Mouse (Mus musculus) CH12.LX (cell line): ENCODE results near the gene Idh1.

ENCODE experiments used
- CHD2 ChIP-seq: IDR thresholded peaks from 2 replicates; pipeline ENCODE4 v1.6.1; 2011; ENCODE audit warnings: low read length, improper control_type of control experiment
- CTCF ChIP-seq, 2 experiments: IDR thresholded peaks in 1 of 2; conservative IDR thresholded peaks in 1 of 2; 2 replicates each; pipeline ENCODE4 v1.5.1; 2011 to 2012; ENCODE audit warnings: low read depth in 2 of 2, low read length in 2 of 2, improper control_type of control experiment in 1 of 2, inconsistent platforms in 1 of 2, mild to moderate bottlenecking in 1 of 2, moderate library complexity in 1 of 2
- E2F4 ChIP-seq: IDR thresholded peaks from 2 replicates; pipeline ENCODE4 v1.6.1; 2011; ENCODE audit warnings: low read depth, low read length, improper control_type of control experiment; ENCODE audit not compliant: insufficient replicate concordance
- ETS1 ChIP-seq: conservative IDR thresholded peaks from 2 replicates; pipeline ENCODE4 v1.6.1; 2012; ENCODE audit warnings: low read depth, mild to moderate bottlenecking, inconsistent platforms, low read length, improper control_type of control experiment, moderate library complexity
- MAFK ChIP-seq: IDR thresholded peaks from 2 replicates; pipeline ENCODE4 v1.6.1; 2011; ENCODE audit warnings: low read length, improper control_type of control experiment; ENCODE audit not compliant: insufficient replicate concordance
- MAX ChIP-seq: IDR thresholded peaks from 2 replicates; pipeline ENCODE4 v1.6.1; 2011; ENCODE audit warnings: low read length, improper control_type of control experiment
- MXI1 ChIP-seq: IDR thresholded peaks from 2 replicates; pipeline ENCODE4 v1.6.1; 2011; ENCODE audit warnings: mild to moderate bottlenecking, low read depth, low read length, improper control_type of control experiment
- POLR2A ChIP-seq: IDR thresholded peaks from 2 replicates; pipeline ENCODE4 v1.6.1; 2011; ENCODE audit warnings: low read depth, mild to moderate bottlenecking, improper control_type of control experiment, low read length
- TBP ChIP-seq: conservative IDR thresholded peaks from 2 replicates; pipeline ENCODE4 v1.6.1; 2011; ENCODE audit warnings: low read depth, low read length, improper control_type of control experiment
- TCF12 ChIP-seq: IDR thresholded peaks from 2 replicates; pipeline ENCODE4 v1.6.1; 2014; ENCODE audit warnings: low read depth, mild to moderate bottlenecking, inconsistent platforms, low read length, improper control_type of control experiment
- USF2 ChIP-seq: conservative IDR thresholded peaks from 2 replicates; pipeline ENCODE4 v1.6.1; 2011; ENCODE audit warnings: low read depth, low read length, improper control_type of control experiment
- ZMIZ1 ChIP-seq: IDR thresholded peaks from 2 replicates; pipeline ENCODE4 v1.6.1; 2012; ENCODE audit warnings: low read depth, mild to moderate bottlenecking, inconsistent platforms, low read length, improper control_type of control experiment

- TF ChIP-seq POLR2A: no peak
- no peak for TF ChIP-seq TCF12
- TF ChIP-seq CTCF (conservative IDR thresholded peaks at IDR 0.05 in 1 of 2, IDR thresholded peaks at IDR 0.05 in 1 of 2; ENCODE audit: low read depth in 2 of 2, low read length in 2 of 2): no peak
- no peak for TF ChIP-seq MAFK
- no peak for TF ChIP-seq ETS1
- no peak for TF ChIP-seq ZMIZ1
- TF ChIP-seq E2F4: no peak
- TF ChIP-seq TBP: no peak
- TF ChIP-seq MAX: no peak
- no peak for TF ChIP-seq USF2
- no peak for TF ChIP-seq CHD2
- TF ChIP-seq MXI1: no peak
Measured at GRCm38 (mm10) chr1:65167496-65167895, 18.8 kb downstream of the Idh1 start.
